ENCODE assay signal across 24 mouse cellular contexts in the genomic region with DNA sequence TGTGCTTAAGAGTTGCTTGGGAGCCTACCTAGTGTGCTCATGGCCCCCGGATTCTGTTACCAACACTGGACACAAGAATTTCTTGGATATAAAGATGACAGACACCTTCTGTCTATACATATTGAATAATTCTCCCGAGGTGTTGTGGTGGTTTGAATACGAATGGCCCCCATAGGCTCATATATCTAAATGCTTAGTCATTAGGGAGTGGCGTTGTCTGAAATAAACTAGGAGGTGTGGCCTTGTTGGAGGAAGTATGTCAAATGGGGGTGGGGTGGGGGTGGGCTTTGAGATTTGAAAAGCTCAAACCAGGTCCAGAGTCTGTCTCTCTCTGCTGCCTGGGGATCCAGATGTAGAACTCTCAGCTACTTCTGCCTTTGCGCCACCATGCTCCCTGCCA.
"Had no signal": no experiment of that assay in that cellular context is flagged by ENCODE, and none has a peak within 500 bp of the region (broad histone marks: within the 10 kb centered on the region; RNA-seq: fewer than 3 reads in every experiment).

No protein-coding gene starts in this region.

- H3K4me1 ChIP-seq: embryonic facial prominence, embryonic 10.5 days; embryonic facial prominence, embryonic 12.5 days; embryonic facial prominence, embryonic 13.5 days; embryonic facial prominence, embryonic 15.5 days; forebrain, embryonic 10.5 days; forebrain, embryonic 12.5 days; forebrain, embryonic 13.5 days; forebrain, embryonic 15.5 days; heart, embryonic 10.5 days had no signal

- H3K4me3 ChIP-seq: embryonic facial prominence, embryonic 10.5 days; embryonic facial prominence, embryonic 12.5 days; embryonic facial prominence, embryonic 13.5 days; embryonic facial prominence, embryonic 15.5 days; erythroblast, embryonic 14.5 days; forebrain, embryonic 10.5 days; forebrain, embryonic 12.5 days; forebrain, embryonic 13.5 days; forebrain, embryonic 15.5 days; gastrocnemius, adult 2 months; heart, adult 2 months; heart, embryonic 10.5 days had no signal

- H3K36me3 ChIP-seq: embryonic facial prominence, embryonic 10.5 days; embryonic facial prominence, embryonic 12.5 days; embryonic facial prominence, embryonic 13.5 days; embryonic facial prominence, embryonic 15.5 days; forebrain, embryonic 10.5 days; forebrain, embryonic 12.5 days; forebrain, embryonic 15.5 days; heart, embryonic 10.5 days had no signal

- H3K9me3 ChIP-seq: embryonic facial prominence, embryonic 10.5 days; embryonic facial prominence, embryonic 12.5 days; embryonic facial prominence, embryonic 13.5 days; embryonic facial prominence, embryonic 15.5 days; forebrain, embryonic 10.5 days; forebrain, embryonic 12.5 days; forebrain, embryonic 13.5 days; forebrain, embryonic 15.5 days; heart, embryonic 10.5 days had no signal

- H3K27me3 ChIP-seq: embryonic facial prominence, embryonic 12.5 days; forebrain, embryonic 13.5 days; forebrain, embryonic 15.5 days had no signal

- DNase-seq: cerebellum, adult 9-10 months; cerebellum, adult 9-11 months; cerebellum, postnatal 10 days; cerebellum, postnatal 14 days; cerebellum, postnatal 25 days; cerebellum, postnatal 36 days; embryo, embryonic 11 days; forebrain, postnatal 0 days; gastrocnemius, adult 2 months; gastrocnemius, postnatal 10 days; gastrocnemius, postnatal 14 days; gastrocnemius, postnatal 25 days; gastrocnemius, postnatal 36 days; heart, adult 2 months had no signal

- H3K27ac ChIP-seq: embryonic facial prominence, embryonic 10.5 days; embryonic facial prominence, embryonic 12.5 days; embryonic facial prominence, embryonic 13.5 days; embryonic facial prominence, embryonic 15.5 days; forebrain, embryonic 10.5 days; forebrain, embryonic 12.5 days; forebrain, embryonic 13.5 days; forebrain, embryonic 15.5 days; gastrocnemius, adult 2 months; heart, adult 2 months; heart, embryonic 10.5 days had no signal

- H3K9ac ChIP-seq: embryonic facial prominence, embryonic 12.5 days; embryonic facial prominence, embryonic 13.5 days; embryonic facial prominence, embryonic 15.5 days; forebrain, embryonic 12.5 days; forebrain, embryonic 13.5 days; forebrain, embryonic 15.5 days; forebrain, postnatal 0 days had no signal
